Mouse (Mus musculus): ENCODE results near the gene B230104I21Rik.

Gene B230104I21Rik

DNA sequence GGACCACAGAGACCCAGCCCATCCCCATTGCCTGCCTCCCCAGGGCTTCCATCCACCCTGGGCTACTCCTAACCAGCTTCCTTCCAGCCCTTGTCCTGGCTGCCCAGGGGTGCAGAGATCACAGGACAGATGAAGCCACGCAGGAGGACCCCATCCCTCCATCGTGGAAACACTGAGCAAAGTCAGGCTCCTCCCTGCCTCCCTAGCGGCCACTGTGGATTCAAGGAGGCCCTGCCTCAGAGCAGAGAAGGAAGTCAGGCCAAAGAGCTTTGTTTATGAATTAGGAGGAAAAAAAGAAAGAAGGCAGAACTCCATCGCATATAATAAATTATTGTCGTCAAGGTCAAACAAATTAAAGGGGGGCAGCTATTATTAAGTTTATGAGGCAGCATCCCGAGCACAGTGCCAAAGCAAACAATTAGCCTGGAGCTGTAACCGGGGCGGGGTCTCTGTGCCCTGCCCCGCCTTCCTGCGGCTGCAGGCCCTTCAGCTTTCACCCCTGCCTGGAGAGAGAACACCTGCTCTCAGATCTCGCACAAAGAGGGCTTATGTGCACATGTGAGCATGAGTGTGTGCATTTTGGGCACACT is 12.4 kb downstream of the B230104I21Rik start:
- DNase-seq (ENCODE audit: low read depth, low spot score) = no peak

DNA sequence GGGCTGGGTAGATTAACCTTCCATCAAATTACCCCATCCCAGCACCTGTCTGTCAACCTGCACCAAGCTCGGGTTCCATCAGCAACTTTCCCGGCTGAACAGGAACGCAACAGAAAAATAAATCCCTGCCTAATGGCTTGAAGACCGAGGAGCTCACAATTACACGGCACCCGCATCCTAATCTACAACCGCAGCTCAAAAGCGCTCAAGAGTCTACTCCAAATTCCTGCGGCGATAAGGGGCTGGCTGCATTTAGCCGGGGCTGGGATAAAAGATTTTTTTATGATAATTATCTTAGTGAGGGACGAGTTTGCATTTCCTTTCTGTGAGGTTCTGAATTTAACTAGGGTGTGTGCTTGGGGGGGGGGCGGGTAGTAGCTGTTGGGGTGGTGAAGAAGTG is 16.3 kb downstream of the B230104I21Rik start:
- DNase-seq (ENCODE audit: low read depth, low spot score) = no peak

DNA sequence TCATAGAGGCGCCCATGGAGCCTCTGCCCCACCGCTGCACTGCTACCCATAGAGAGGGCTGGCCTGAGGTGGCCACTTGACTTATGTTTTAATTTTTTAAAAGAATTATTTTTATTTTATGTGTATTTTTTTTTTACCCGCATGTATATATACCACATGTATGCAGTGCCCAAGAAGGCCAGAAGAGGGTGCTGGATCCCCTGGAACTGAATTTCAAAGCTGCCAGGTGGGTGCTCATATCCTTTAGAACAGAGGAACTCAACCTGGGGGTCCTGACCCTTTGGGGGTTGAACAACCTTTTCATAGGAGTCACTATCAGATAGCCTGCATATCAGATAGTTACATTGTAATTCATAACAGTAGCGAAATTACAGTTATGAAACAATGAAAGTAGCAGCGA is 19.5 kb downstream of the B230104I21Rik start:
- no peak for DNase-seq (ENCODE audit: low read depth, low spot score)

DNA sequence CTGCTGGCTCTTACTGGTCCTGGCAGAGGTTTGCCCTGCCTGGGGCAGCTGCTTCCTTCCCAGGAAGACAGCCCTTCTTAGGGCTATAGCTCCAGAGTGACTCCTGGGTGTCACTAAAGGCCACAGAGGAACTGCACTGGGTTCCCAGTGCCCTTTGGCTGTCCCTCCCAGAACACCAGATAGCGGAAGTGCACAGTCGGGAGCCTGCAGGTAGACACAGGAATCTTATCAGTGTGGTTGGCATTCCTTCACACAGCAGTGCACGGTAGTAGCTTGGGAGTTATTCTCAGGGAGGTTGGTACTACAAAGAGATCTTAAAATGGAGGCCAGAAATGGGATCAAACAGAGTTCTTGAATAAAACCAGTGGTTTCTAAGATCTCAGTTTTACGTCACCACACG is 22.4 kb downstream of the B230104I21Rik start:
- no peak for DNase-seq (ENCODE audit: low read depth, low spot score)

DNA sequence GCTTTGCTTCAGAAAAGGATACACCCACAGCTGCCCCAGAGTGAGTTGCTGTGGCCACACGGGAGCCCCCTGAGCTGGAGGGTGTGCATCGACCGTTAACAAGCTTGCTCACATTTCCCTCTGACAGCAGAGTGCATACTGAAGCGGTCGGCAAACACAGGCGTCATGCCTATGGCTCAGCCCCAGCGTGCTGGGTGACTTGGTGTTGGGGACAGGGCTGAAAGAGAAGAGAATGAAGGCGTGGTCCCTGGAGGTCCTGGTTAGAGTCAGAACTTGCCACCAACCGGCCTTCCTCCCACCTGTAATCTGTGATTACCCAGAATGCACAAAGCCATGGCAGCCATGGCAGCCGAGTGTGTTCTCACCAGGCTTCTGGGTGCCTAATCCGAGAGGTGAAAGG is 22.9 kb downstream of the B230104I21Rik start:
- DNase-seq (ENCODE audit: low read depth, low spot score) = no peak

DNA sequence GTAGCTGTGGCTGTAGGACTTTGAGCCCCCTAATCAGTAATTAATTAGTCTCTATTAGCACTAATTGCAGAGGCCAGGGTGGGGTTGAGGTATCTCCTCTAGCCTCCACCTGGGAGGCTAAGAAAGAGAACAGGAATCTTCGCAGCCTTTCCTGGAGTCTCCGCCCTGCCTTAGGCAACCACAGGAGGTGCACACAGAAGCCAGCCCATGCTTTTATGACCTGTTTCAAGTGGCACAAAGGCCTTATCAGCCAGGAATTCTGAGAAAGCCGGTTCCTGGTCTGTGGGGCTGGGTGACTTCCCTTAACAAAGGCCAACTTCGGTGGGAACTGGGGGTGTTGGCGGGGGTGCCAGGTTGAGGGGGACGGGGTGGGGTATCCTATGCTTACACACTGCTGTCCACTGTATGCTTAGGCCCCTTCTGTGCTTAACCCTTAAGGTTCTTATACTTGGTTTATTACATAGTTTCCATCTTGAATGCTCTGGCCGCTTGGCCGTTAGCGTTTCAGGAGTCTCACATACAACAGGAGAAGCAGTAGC is 23.9 kb downstream of the B230104I21Rik start:
- DNase-seq (ENCODE audit: low read depth, low spot score) = no peak

DNA sequence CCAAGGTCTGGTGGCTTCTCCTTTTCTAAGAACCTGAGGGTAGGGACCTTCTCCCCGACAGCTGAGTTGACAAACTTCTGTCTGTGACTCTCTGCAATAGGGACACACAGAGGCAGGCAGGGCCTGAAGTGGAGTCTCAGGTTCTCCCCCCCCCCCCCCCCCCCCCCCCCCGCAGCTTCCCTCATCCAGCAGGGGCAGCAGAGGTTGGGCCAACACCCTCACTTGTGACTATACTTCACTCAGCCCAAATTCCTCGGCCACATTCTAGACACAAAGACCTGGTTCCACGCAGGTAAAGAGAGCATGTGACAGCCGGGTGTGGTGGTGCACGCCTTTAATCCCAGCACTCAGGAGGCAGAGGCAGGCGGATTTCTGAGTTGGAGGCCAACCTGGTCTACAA is 24.5 kb downstream of the B230104I21Rik start:
- no peak for DNase-seq (ENCODE audit: low read depth, low spot score)

DNA sequence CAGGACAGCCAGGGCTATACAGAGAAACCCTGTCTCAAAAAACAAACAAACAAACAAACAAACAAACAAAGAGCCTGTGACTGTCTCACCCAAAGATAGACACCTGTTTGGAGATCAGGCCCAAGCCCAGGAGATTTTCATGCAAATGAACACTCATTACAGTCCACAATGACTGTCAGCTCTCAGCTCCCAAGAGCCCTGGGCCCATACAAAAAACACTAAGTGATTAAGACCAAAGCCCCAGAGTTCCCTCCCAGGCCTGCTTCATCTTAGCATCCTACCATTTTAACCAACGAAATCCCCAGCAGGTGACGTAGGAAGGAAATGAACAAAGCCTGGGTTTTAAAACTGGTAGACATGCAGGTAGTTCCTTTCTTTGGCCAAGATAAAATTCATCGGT is 24.9 kb downstream of the B230104I21Rik start:
- no peak for DNase-seq (ENCODE audit: low read depth, low spot score)

DNA sequence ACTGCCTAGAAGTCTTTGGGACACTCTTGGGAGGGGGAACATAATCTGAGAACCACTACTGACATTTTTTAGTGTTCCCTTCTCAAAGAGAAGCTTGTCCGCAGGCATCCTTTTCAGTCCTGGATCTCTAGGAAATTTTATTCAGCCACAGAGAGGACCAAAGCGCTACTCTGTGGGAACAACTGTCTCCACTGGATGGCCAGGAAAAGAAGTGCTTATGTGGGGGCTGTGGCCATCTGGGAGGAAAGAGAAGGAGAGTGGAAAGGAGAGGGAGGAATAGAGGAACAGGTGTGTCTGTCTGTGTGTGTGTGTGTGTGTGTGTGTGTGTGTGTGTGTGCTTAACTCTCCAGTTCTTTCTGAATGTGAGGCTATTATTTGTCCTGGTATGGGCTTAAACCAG is 28.8 kb downstream of the B230104I21Rik start:
- DNase-seq (ENCODE audit: low read depth, low spot score) = no peak

DNA sequence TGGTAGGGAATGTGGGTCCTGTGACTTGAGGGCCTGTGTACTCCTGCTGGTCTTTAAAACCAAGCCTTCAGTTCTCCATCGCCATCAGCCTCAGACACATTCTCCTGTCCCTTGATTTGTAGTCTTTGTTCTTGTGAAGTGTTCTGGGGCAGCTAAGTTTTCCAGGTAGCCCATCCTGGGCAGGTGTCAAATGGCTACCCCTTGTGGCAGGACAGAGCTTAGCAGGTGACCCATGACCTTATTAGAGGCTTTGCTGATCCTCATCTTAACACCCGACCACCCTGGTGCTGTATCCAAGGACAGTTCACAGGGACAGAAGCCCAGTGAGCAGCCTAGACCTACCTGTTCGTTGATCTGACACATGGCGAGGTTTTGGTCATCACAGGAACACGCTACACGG is 30.9 kb downstream of the B230104I21Rik start:
- no peak for DNase-seq (ENCODE audit: low read depth, low spot score)

DNA sequence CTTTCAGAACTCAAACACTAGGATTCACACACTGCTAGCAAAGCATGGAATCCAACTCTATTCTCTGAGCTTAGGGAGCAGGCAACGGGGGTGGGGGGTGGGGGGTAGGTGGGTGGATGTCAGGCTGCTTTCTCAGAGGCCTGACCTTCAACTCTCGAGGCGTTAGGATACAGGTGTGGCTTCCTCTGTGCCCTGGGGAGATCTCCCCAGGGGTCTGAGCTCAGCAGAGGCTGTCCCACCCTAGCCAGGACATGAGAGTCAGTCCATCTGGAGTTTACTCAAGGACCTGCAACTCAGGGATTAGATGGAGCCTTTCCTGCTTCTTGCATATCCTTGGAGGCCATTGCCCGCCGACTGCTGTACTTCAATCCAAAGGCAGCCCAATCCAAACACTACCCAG is 33.2 kb downstream of the B230104I21Rik start:
- no peak for DNase-seq (ENCODE audit: low read depth, low spot score)

DNA sequence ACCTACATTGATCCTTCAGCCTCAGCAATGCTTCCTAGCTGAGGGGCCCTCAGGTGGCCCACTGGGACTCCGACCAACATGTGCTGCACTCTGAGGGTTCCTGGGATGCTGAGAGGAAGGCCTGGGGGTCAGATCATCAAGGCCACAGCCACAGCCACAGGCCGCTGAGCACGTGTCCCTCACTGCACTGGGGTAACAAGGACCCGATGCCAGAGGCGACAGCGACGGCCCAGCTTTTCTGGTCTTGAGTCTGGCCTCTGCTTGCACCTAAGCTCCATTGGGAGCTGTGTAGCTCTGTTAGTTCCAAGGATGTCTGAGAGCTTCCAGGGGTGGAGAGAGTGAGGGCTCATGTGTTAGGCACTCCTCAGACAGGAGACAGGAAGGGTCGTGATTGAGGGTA is 34.9 kb downstream of the B230104I21Rik start:
- no peak for DNase-seq (ENCODE audit: low read depth, low spot score)

DNA sequence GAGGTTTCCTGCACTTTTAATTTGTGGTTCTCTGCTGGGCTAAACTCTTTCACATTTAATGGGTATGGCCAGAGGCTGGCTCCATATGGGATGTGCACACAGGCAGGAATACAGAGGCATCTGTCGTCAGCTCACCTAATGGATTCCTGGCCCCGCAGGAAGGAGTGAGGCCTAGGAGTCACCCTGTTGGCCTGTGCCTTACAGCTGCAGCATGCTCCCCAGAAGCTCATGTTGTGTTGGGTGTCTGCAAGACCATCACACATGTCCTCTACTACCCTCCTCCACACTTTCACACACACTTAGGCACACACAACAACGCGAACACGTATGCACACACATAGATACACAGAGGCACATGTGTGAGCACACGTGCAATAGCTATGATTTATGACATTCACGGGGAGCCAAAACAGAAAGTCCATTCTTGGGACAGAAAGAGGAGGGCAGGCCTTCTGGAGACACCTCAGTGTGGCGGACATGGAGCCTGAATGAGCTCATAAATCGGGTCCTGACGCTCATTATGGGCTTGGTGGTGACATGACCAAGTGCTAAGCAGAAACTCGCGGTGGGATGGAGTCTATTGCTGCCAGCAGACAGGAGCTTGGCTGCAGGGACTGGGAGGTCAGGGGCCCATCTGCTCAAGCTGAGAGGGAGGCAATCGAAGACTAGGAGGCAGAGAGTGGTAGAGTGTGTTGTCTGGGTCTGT is 35.8 kb downstream of the B230104I21Rik start:
- no peak for DNase-seq (ENCODE audit: low read depth, low spot score)

DNA sequence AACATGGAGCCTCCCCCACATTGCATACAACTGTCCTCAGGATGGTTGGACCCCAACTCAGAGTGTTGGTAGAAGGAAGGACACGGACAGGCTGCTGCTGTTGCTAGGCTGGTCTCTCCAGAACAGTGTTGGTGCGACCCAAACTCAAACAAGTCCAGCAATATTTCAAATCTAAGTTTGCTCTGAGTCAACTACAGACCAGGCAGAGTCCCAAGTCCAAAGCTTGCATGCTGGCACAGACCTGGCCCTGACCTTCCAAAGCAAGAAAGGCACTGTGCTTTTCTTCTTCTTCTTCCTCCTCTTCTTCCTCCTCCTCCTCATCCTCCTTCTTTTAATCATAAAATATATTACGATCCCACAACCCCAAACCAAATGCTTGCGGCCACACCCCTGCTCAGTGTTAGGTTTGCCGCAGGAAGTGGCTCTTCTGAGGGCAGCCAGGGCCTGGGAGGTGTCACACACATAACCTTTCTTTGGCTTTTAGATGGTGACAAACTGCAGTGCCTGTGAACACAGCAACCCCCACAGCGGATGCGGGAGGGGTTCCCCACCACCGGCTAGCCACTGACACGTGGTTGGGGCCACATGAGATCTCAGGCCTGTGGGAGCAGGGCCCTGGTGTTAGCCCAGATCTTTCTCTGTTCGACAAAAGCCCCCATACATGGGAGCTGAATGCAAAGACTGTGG is 40.2 kb downstream of the B230104I21Rik start:
- DNase-seq (ENCODE audit: low read depth, low spot score) = no peak

DNA sequence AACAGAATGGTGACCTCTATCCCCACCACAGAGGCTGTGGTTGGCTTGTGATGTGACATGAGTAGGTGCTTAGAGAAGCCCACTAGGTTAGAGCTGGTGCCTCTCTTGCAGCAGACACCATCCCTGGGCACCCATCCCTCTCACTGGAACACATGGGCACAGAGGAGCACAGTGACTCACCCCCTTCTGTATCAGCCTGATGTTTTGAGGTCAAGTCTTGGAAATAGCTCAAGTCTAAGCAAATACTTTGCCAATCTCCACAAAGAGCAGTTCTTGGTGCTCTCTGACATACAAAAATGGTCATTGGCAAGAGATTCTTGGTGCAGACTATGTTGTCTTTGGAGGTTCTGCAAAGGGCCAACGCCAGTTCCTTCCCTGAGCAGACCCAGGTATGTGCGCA is 42.9 kb downstream of the B230104I21Rik start:
- no peak for DNase-seq (ENCODE audit: low read depth, low spot score)

DNA sequence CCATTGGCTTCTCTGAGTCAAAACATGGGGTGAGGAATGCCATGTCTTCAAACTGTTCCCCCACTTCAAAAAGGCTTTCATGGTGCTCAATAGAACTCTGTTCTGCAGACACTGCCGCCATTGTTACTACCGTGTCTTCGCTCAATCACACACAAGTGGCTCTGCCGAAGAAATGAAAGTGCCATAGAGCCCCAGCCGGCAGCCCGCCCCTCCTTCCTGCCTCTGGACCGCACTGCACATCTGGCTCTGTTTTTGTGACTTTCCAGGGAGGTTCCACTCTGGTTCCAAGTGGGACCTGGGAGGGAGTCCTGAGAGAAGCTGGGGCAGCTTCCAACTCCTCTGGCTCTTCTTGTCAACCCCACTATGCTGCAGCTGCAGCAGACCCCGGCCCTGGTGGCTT is 49.3 kb downstream of the B230104I21Rik start:
- no peak for DNase-seq (ENCODE audit: low read depth, low spot score)

DNA sequence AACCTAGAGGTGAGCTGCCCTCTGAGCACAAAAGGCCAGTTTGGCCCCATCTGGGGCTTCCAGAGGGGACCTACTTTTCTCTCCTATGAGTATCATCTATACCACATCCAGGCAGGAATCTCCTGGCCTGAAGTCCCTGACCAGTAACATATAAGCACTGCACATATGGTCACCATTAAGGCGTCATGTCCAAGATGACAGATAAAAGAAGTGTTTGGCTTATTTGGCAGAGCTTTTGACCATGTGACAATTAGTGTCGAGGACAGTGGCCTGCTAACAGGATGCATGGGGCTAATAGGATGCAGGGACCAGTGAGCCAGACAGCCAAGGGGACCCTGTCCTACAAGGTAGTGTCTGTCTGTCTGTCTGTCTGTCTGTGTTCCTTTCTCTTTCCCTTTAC is 50.0 kb downstream of the B230104I21Rik start:
- no peak for DNase-seq (ENCODE audit: low read depth, low spot score)

DNA sequence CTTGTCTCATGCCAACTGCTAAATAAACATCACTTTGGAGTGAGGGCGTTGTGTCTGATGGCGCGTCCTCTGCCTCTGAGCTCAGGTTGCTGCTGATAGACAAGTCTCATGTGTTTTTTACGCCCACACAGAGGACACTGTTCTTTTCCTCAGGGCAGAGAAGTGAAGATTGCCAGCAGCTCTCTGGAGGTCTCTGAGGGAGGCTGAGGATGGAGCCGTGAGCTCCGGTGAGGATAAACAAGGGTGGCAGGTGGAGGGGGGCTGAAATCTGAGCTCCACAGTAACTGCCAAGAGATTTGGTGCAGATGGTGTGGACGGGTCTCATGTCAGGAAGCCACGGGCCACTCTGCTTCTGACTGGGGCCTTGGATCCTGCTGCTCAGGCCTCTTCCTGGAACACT is 50.9 kb downstream of the B230104I21Rik start:
- DNase-seq (ENCODE audit: low read depth, low spot score) = no peak

DNA sequence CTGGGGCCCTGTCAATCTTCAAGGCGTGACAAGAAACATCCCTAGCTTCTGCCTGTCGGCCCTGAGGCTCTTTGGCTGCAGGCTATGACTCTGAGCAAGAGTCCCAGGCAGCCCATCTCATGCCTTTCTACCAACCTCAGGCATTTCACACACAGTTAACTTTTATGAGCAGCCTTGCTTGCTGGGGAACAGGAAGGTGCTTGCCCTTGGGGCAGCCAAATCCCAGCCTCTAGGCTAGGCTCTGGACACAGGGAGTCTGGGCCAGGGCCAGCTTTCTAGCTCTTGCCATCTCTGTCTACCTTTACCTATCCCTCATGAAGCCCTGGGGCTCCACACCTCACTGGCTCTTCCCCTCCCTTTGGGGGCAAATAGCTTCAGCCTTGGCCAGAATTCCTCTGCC is 53.7 kb downstream of the B230104I21Rik start:
- no peak for DNase-seq (ENCODE audit: low read depth, low spot score)

DNA sequence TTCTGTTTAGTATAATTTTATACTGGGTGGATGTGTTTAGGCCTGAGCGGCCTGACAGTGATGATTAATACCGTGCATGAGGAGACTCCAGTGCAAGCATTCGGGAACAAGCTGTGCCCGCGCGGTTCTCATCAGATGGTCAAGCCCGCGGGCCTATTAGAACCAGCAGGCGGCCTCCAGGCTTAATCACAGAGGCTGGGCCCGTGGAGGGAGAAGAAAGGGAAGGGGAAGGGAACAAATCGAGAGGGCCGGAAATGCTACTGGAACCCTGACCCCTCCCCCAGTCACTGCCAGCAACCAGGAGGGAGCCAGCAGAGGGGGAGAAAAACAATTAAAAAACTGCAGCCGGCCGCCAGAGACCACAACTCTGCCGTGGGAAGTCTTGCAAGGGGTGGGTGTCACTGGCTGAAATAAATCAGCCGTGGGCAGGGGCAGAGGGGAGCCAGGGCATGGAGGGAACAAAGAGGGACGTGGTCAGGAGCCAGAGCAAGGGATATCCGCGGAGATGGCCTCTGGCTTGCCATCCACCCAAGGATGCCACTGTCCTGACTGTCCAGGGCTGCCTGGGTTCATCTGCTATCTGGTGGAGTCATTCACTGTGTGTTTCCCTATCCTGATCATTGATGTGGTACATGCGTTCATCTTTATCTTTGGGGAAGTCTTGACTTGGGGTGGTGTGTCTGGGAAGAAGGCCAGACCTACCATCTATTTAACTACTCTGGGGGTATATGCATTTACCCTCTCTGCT is 54.6 kb downstream of the B230104I21Rik start:
- DNase-seq (ENCODE audit: low read depth, low spot score) = no peak

DNA sequence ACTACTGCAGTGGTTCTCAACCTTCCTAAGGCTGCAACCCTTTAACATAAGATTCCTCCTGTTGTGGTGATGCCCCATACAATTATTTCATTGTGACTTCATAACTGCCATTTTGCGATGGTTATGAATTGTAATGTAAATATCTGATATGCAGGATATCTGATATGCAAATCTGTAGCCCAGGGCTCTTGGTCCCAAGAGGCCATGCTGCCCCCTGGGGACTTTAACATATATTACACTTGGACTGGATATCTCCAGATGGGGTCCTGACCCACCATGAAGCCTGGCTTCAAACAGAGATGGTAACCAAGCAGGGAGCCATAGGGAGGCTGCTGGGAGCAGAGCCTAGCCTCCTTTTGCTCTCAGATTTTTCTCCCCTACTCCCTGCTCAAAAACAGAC is 56.7 kb downstream of the B230104I21Rik start:
- DNase-seq (ENCODE audit: low read depth, low spot score) = no peak

All from c-Kit-negative CD71-positive TER-119-positive erythroid progenitor cells, embryonic 14.5 days (primary cell).